Mouse (Mus musculus) T-cell, adult 2 months (primary cell): ENCODE data around the gene Obsl1.

ENCODE experiments used
- DNase-seq: peaks from one replicate; pipeline ENCODE4 v3.0.0; 2022; ENCODE audit warnings: low spot score

Obsl1 gene

GRCm38 (mm10) chr1:75505956-75506831, at the start of gene Obsl1:
TSS of gene Obsl1 (minus strand) at chr1:75506452.
- no peak for DNase-seq

DNA sequence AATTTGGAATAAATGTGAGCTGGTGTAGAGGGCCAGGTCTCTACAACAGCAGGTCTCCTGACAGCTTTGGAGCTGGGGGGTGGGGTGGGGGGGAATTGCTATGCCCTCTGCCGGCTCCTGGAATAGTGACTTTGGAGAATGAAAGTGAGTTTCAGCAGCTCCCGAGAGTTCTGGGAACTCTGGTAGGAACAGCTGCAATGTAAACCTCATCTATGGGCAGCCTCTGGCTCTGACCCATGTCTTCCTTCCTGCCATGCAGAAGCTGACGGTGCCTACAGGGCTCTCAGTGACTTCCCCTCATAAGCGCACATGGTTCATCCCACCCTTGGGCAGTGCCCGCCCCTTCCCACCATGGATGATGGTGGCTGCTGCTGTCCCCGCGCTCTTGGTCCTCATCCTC, 49.4 kb upstream of the Obsl1 start:
- DNase-seq = no peak

DNA sequence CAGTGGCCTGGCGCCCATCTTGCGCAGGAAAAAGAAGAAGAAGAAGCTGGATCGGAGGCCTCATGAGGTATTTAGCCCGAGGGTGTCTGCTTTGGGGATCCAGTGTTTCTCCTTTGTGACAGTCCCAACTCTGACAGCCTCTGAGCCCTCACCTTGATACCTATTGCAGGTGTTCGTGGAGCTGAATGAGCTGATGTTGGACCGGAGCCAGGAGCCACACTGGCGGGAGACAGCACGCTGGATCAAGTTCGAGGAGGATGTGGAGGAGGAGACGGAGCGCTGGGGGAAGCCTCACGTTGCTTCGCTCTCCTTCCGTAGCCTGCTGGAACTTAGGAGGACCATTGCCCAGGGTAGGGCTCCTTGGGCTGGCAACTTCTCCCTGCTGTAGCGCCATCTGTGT, 44.3 kb upstream of the Obsl1 start:
- no peak for DNase-seq

DNA sequence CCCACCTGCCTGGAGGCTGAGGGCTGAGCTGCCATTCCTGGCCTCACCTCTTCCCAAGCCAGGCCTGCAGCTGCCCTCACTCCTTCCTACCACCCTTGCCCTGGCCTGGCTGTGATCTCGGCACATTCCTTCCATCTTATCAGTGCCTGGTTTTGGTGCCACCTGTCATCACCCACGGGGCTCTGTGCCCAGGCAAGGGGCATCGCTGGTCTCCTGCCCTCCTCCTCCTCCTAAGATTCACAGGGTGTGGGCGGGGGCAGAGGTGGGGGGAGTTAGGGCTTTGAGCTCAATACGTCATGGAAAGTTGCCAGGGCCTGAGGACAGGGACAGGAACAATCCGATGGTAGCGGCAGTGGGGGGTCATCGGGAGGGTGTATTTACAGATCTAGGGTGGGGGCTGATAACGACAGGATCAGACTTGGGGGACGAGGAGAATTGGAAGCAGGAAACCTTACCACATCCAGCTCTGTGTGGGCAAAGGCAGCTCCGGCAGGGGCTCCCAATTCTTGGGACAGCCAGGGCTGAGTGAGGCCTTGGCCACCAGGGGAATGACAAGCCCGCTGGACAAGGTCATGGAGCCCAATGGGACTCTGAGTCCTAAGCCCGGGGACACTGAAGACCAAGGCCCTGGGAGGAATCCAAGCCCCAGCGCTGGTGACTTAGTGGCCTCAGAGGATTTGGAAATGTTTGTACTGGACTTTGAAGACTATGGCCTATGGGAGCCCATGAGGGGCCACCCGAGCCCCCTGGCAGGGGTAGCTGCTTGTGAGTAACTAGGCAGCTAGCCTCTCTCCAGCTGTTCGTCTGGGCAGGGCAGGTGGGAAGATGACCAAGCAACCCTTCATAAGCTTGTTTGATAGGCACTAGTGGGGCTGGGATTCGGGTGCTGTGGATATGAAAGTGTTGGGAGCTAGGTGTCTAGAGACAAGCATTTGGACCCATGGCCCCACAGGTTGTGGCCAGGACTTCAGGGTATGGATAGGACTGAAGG, 43.3 kb upstream of the Obsl1 start:
- DNase-seq = no peak

DNA sequence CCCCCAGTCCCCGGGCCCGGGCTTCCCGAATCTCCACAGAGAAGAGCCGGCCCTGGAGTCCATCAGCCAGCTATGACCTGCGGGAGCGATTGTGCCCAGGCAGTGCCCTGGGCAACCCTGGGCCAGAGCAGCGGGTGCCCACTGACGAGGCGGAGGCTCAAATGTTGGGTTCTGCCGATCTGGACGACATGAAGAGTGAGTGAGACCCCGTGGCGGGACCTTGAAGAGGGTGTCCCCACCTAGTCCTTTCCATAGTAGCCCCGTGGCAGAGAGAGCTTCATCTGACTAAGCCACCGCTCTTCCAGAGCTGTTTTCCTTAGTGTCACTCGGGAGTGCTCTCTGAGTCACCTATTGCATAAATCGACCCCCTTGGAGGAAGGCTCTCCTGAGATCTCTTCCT, 42.6 kb upstream of the Obsl1 start:
- no peak for DNase-seq

DNA sequence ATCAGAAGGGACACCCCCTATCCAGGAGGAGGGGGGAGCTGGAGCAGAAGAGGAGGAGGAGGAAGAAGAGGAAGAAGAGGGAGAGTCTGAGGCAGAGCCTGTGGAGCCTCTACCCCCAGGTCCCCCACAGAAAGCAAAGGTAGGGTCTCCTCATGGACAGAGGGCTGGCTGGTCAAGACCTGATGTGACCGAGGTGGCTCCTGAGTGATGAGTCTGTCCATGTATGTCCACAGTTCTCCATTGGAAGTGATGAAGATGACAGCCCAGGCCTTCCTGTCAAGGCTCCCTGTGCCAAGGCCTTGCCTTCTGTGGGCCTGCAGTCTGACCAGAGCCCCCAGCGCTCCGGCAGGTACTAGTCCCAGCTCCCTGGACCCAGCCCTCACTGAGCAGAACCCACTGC, 41.8 kb upstream of the Obsl1 start:
- DNase-seq = no peak

DNA sequence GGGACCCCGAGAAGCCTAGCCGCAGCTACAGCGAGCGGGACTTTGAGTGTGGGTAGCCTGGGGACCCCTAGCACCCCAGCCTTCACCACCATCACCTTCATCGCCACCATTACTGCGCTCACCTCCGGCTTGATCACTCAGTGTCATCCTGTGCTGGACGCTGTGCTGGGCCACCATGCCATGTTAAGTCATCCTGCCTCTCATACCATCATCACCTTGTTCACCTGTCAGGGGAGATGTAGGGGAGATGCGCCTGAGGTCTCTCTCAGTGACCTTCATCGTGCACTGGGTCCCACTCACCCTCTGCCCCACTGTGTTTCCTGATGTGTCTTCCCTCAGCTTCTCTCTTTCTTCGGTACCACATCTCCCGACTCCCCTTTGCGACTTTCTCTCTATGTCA, 41.1 kb upstream of the Obsl1 start:
- DNase-seq = no peak

GRCm38 (mm10) chr1:75545965-75546956, 40.0 kb upstream of the Obsl1 start, which contains the start of gene Slc4a3:
TSS of gene Slc4a3 (plus strand) at chr1:75546266.
- no peak for DNase-seq

DNA sequence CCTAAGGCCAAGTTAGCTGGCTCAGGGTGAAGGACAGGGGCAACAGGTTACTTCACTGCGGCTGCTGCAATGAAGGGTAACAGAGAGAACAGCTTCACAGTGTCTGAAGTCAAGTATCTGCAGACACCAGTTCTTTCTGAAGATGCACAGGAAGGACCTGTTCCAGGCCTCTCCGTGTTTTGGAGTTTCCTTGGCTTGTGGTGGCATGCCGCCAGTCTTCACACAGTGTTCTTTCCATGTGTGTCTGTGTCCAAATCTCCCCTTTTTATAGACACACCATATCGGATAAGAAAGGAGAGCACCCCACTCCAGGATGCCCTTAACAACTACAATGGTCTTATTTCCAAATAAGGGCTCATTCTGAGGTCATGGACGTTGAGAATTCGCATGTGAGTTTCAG, 38.1 kb upstream of the Obsl1 start:
- DNase-seq = no peak

DNA sequence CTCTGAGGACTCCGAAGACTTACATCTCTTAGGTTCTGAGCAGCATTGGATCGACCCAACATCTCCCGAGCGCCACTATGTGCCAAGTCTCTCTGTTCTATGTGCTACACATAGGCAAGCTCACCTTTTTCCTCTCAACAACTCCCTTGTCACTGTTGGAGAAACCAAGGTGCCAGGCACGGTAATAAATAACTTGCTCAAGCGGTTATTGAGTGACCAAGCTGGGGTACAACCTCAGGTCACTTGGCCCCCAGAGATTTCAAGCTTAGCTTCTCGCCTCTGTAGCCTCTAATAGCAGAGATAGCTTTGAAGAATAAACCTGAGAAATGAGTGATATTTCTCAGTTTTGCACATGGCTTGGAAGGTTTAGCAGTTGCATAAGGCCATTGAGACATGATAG, 35.2 kb upstream of the Obsl1 start:
- no peak for DNase-seq

DNA sequence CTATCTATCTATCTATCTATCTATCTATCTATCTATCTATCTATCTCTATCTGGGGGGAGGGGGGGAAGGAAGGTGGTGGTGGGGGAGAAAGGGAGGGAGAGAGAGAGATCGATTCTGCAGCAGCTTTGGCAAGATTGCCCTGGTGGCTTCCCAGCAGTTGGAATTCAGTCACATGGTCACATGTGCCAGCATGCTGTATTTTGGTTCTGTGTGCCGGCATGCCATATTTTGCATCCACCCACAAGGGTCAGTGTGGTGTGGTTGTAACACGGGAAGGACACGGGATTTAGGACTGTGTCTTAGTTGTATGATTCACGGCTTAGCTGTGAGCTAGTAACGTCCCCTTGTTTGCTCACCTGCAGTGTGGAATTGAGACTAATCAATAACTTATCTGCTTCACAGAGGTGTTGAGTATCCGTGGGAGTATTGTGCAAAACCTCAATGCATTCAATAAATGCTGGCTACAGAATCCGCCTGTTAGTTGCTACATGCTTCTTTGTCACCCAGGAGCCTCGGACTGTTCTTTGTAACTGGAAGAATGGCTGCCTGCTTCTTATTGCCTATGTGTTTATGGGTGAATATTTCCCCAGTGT, 32.4 kb upstream of the Obsl1 start:
- no peak for DNase-seq

- no peak for DNase-seq
Observed at GRCm38 (mm10) chr1:75537587-75537986, 31.3 kb upstream of the Obsl1 start.

- DNase-seq = no peak
Observed at GRCm38 (mm10) chr1:75533325-75534252, 27.3 kb upstream of the Obsl1 start.

GRCm38 (mm10) chr1:75532280-75533172, 26.3 kb upstream of the Obsl1 start:
- DNase-seq = no peak

DNA sequence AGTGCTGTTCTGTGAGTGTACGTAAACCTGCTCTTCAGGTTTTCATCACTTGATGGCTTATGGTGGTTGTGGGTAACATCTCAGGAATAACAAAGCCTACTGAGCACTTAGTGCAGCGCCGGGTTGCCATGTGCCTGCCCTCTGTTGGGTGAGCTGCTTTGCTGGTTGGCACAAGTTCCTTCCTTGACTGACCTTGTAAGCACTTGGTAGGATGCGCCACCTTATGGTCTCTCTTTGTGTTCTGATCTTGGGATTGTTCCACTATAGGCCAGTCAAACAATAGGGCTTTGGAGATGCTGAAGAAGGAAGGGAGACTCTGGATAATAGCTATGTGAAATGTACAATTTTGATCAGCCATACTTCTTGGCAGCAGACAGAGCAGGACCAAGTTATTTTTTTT, 24.3 kb upstream of the Obsl1 start:
- DNase-seq = no peak

GRCm38 (mm10) chr1:75524679-75525078, 18.4 kb upstream of the Obsl1 start:
- DNase-seq = peak; percentile 33

DNA sequence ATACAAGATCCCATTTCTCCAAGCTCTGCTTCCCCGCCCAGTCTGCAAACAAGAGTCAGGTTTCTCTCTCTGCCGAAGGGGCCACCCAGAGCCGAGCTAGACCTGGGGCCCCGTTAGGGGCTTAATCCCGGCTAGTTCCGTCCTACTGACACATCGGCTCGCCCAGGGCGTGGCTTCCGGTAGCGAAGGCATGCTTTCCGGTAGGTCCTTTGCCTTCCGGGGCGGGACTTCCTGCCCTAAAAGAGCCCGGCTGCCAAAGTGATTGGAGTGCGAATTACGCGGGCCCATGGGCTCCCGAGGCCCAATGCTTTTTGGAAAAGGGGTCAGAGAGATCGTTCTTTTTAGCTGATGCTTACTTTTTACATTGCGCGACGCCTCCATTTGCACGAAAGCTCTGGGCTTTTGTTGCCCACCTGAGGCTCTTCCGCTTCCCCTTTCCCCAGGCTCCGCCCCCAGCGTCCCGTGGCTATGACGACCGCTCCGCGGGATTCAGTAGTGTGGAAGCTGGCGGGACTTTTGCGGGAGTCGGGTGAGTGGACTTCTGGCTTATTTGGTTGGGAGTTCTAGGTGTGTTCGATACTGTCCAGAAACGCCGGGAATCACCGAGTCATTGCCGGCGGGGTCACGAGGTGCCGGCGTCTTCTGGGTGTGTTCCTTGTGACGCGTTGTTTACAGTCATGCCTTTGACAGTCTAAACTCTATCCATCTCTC, 15.2 kb upstream of the Obsl1 start, which contains the start of gene Stk11ip:
Stk11ip (plus strand) TSS at position 209 of the 711 bp plus-strand sequence.
- peak; percentile 92 for DNase-seq

GRCm38 (mm10) chr1:75519576-75519975, 13.3 kb upstream of the Obsl1 start:
- DNase-seq = no peak
